Comparison of ENCODE assay signal across 10 mouse cellular contexts in the genomic region with DNA sequence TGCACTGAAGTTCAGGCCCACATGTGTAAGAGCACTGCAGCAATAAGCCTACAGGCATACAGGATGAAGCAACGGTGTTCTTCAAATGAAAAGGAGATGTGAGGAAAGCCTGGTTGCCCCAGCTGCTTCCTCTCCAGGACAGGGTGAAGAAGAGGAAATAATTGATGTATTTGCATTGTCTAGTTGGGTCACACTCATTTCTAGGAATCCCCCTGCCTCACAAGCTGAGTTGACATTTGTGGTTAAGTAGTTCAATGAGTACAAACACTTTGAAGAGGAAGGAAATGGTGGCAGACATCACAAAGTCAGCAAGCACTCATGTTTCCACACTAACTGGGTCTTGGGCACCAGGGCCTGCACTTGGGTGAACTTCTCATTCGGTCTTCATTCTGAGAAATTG.
A peak's percentile ranks its signal among the peaks of the same experiment; 100 is the strongest.
DNase-seq lines count a peak whose midpoint lies in the region; ATAC-seq and TF ChIP-seq lines count a peak whose summit lies in the region.
"Had no signal": no experiment of that assay in that cellular context is flagged by ENCODE, and none has a peak within 500 bp of the region (broad histone marks: within the 10 kb centered on the region; RNA-seq: fewer than 3 reads in every experiment).

No protein-coding gene starts in this region.

- peak; percentile 90 for TF ChIP-seq EP300 in CH12.LX (IDR thresholded peaks at IDR 0.05; ENCODE audit: low read length)

- no peak for ATAC-seq in hindbrain, embryonic 16.5 days
- ATAC-seq: intestine, embryonic 16.5 days had no signal

- no peak overlapping the region; the same call in 1 of the 2 replicates for H3K4me2 ChIP-seq in CH12.LX (ENCODE audit: insufficient read depth, low read depth, poor library complexity, severe bottlenecking)
- H3K4me2 ChIP-seq in hindbrain, embryonic 16.5 days (ENCODE audit: low read length) = no peak overlapping the region

- 0 out of 2 replicates have a peak, but pooled peaks have one; percentile 15 for TF ChIP-seq POLR2A in CH12.LX (IDR thresholded peaks at IDR 0.05; ENCODE audit: low read depth, low read length)

- in situ Hi-C loops in CH12.LX (cut with MboI; ENCODE audit: low pct_ligation_motif_present, low pct_unique_long_range_greater_than_20kb, low sequenced_read_pairs) = no loop called here

- peak; percentile 96 for DNase-seq in heart, adult 11 months
- no peak for DNase-seq in heart, embryonic 10.5 days (ENCODE audit: low spot score)
- peak; percentile 86 for DNase-seq in CH12.LX (ENCODE audit: extremely low read depth)
- DNase-seq in lung, postnatal 10 days = peak; percentile 7
- DNase-seq in spleen, postnatal 36 days (ENCODE audit: low spot score in 2 of 2) = peak; percentile 73 to 81
- DNase-seq in neural tube, embryonic 10.5 days (ENCODE audit: extremely low spot score, low spot score) = no peak
- DNase-seq in right cerebral cortex, postnatal 14 days = no peak
- DNase-seq: layer of hippocampus, postnatal 36 days had no signal

- dilution Hi-C loops in CH12.LX (cut with MboI; ENCODE audit: extremely low pct_ligation_motif_present, extremely low pct_unique_long_range_greater_than_20kb, low sequenced_read_pairs) = no loop called here

- H3K9ac ChIP-seq in CH12.LX (ENCODE audit: insufficient read depth, low read depth) = no peak overlapping the region
- H3K9ac ChIP-seq in hindbrain, embryonic 16.5 days (ENCODE audit: low read depth, low read length) = no peak overlapping the region

- H3K79me2 ChIP-seq in CH12.LX (replicated peaks; ENCODE audit: control insufficient read depth, extremely low read depth, insufficient read depth, poor library complexity, severe bottlenecking) = no peaks in the 10 kb centered on the region

- no peaks in the 10 kb centered on the region for H3K36me3 ChIP-seq in heart, embryonic 10.5 days
- H3K36me3 ChIP-seq in CH12.LX (replicated peaks in 1 of 2; ENCODE audit: control insufficient read depth in 1 of 2, insufficient read depth in 1 of 2, low read length in 1 of 2) = no peaks in the 10 kb centered on the region
- H3K36me3 ChIP-seq in hindbrain, embryonic 16.5 days (ENCODE audit: control insufficient read depth, insufficient read depth, low read length) = no peaks in the 10 kb centered on the region

- H3K27me3 ChIP-seq in heart, embryonic 10.5 days (ENCODE audit: insufficient read depth, poor library complexity, severe bottlenecking) = no peaks in the 10 kb centered on the region
- H3K27me3 ChIP-seq in CH12.LX (replicated peaks) = no peaks in the 10 kb centered on the region
- H3K27me3 ChIP-seq in hindbrain, embryonic 16.5 days (replicated peaks; ENCODE audit: control insufficient read depth, insufficient read depth, low read length) = no peaks in the 10 kb centered on the region

- no peaks in the 10 kb centered on the region for H3K9me3 ChIP-seq in heart, embryonic 10.5 days
- no peaks in the 10 kb centered on the region for H3K9me3 ChIP-seq in CH12.LX (replicated peaks; ENCODE audit: low read length)
- H3K9me3 ChIP-seq in hindbrain, embryonic 16.5 days (ENCODE audit: control insufficient read depth, low read length) = no peaks in the 10 kb centered on the region

- no peaks in the 10 kb centered on the region for H3K4me1 ChIP-seq in heart, embryonic 10.5 days
- peaks cover 10 to 26% of the 10 kb centered on the region in 2 experiments; a peak in 3 of 4 replicates for H3K4me1 ChIP-seq in CH12.LX (ENCODE audit: control insufficient read depth in 1 of 2, insufficient read depth in 2 of 2)
- H3K4me1 ChIP-seq in hindbrain, embryonic 16.5 days (ENCODE audit: control insufficient read depth, insufficient read depth, low read depth, low read length) = no peaks in the 10 kb centered on the region

- TF ChIP-seq RAD21 in CH12.LX (IDR thresholded peaks at IDR 0.05; ENCODE audit: low read depth, low read length) = no peak; the same call in 1 of the 2 replicates

- H3K4me3 ChIP-seq in heart, embryonic 10.5 days = no peak overlapping the region
- no peak overlapping the region for H3K4me3 ChIP-seq in CH12.LX (replicated peaks in 1 of 3; ENCODE audit: low read depth in 2 of 3, low read length in 2 of 3, poor library complexity in 1 of 3)
- no peak overlapping the region for H3K4me3 ChIP-seq in hindbrain, embryonic 16.5 days (ENCODE audit: low read length)

- TF ChIP-seq CTCF in CH12.LX (conservative IDR thresholded peaks at IDR 0.05 in 1 of 2, IDR thresholded peaks at IDR 0.05 in 1 of 2; ENCODE audit: low read depth in 2 of 2, low read length in 2 of 2) = no peak

- 67% methylated on average over 2 of the region's 2 CpGs for WGBS in heart, embryonic 10.5 days
- WGBS in hindbrain, embryonic 16.5 days = 84% methylated on average over 2 of the region's 2 CpGs

- H3K27ac ChIP-seq in heart, embryonic 10.5 days = no peak overlapping the region
- H3K27ac ChIP-seq in CH12.LX (ENCODE audit: insufficient read depth, low read depth) = peak overlapping the region; percentile 10; the same call in 1 of the 2 replicates
- no peak overlapping the region for H3K27ac ChIP-seq in hindbrain, embryonic 16.5 days (ENCODE audit: low read depth, low read length)

TF ChIP-seq in CH12.LX, 34 proteins besides CTCF, POLR2A, EP300 and RAD21:
- TF ChIP-seq ELF1 (IDR thresholded peaks at IDR 0.05; ENCODE audit: low read depth, low read length) = 0 out of 2 replicates have a peak, but pooled peaks have one; percentile 5
- no peak for TF ChIP-seq ZC3H11A (IDR thresholded peaks at IDR 0.05; ENCODE audit: low read depth, low read length)
- peak; percentile 78 for TF ChIP-seq MAFK (IDR thresholded peaks at IDR 0.05; ENCODE audit: insufficient replicate concordance, low read length)
- no peak for TF ChIP-seq NRF1 (IDR thresholded peaks at IDR 0.05; ENCODE audit: low read depth, low read length)
- no peak for TF ChIP-seq PAX5 (IDR thresholded peaks at IDR 0.05; ENCODE audit: low read length)
- TF ChIP-seq ZKSCAN1 (IDR thresholded peaks at IDR 0.05; ENCODE audit: borderline replicate concordance, low read depth, low read length) = no peak
- TF ChIP-seq USF2 (conservative IDR thresholded peaks at IDR 0.05; ENCODE audit: low read depth, low read length) = no peak
- TF ChIP-seq E2F4 (IDR thresholded peaks at IDR 0.05; ENCODE audit: insufficient replicate concordance, low read depth, low read length) = no peak
- TF ChIP-seq NELFE (IDR thresholded peaks at IDR 0.05; ENCODE audit: low read depth, low read length) = no peak
- TF ChIP-seq IRF4 (IDR thresholded peaks at IDR 0.05; ENCODE audit: low read depth, low read length) = peak; percentile 68
- 0 out of 2 replicates have a peak, but pooled peaks have one; percentile 26 for TF ChIP-seq HCFC1 (IDR thresholded peaks at IDR 0.05; ENCODE audit: low read depth, low read length)
- peak; percentile 35; the same call in 1 of the 2 replicates for TF ChIP-seq JUND (conservative IDR thresholded peaks at IDR 0.05; ENCODE audit: low read depth, low read length)
- TF ChIP-seq JUN (IDR thresholded peaks at IDR 0.05; ENCODE audit: insufficient read depth, low read depth, low read length) = no peak
- TF ChIP-seq TBP (conservative IDR thresholded peaks at IDR 0.05; ENCODE audit: low read depth, low read length) = no peak
- TF ChIP-seq ZNF384 (IDR thresholded peaks at IDR 0.05; ENCODE audit: low read depth, low read length) = no peak
- no peak for TF ChIP-seq UBTF (IDR thresholded peaks at IDR 0.05; ENCODE audit: low read depth, low read length)
- TF ChIP-seq SIN3A (IDR thresholded peaks at IDR 0.05; ENCODE audit: low read length) = peak; percentile 36; the same call in 1 of the 2 replicates
- no peak for TF ChIP-seq RCOR1 (conservative IDR thresholded peaks at IDR 0.05; ENCODE audit: low read depth, low read length)
- peak; percentile 44; the same call in 1 of the 2 replicates for TF ChIP-seq MAX (IDR thresholded peaks at IDR 0.05; ENCODE audit: low read length)
- no peak for TF ChIP-seq USF1 (IDR thresholded peaks at IDR 0.05; ENCODE audit: low read depth, low read length)
- TF ChIP-seq ZMIZ1 (IDR thresholded peaks at IDR 0.05; ENCODE audit: low read depth, low read length) = no peak
- no peak for TF ChIP-seq GABPA (IDR thresholded peaks at IDR 0.05; ENCODE audit: insufficient replicate concordance, low read depth, low read length)
- no peak for TF ChIP-seq MXI1 (IDR thresholded peaks at IDR 0.05; ENCODE audit: low read depth, low read length)
- TF ChIP-seq CHD2 (IDR thresholded peaks at IDR 0.05; ENCODE audit: low read length) = peak; percentile 49; the same call in 1 of the 2 replicates
- no peak; the same call in 1 of the 2 replicates for TF ChIP-seq SMC3 (IDR thresholded peaks at IDR 0.05; ENCODE audit: low read depth, low read length)
- TF ChIP-seq POLR2AphosphoS2 (IDR thresholded peaks at IDR 0.05; ENCODE audit: low read depth, low read length) = no peak
- peak; percentile 75 for TF ChIP-seq BHLHE40 (IDR thresholded peaks at IDR 0.05; ENCODE audit: low read depth, low read length)
- peak; percentile 60; the same call in 1 of the 2 replicates for TF ChIP-seq TCF12 (IDR thresholded peaks at IDR 0.05; ENCODE audit: low read depth, low read length)
- TF ChIP-seq MAZ (IDR thresholded peaks at IDR 0.05; ENCODE audit: low read depth, low read length) = no peak
- TF ChIP-seq MYC (IDR thresholded peaks at IDR 0.05; ENCODE audit: low read depth, low read length) = no peak
- TF ChIP-seq MEF2A (IDR thresholded peaks at IDR 0.05; ENCODE audit: borderline replicate concordance, low read depth, low read length) = no peak
- TF ChIP-seq CHD1 (IDR thresholded peaks at IDR 0.05; ENCODE audit: low read depth, low read length) = no peak
- TF ChIP-seq KAT2A (IDR thresholded peaks at IDR 0.05; ENCODE audit: insufficient replicate concordance, low read length) = no peak
- peak; percentile 95 for TF ChIP-seq ETS1 (conservative IDR thresholded peaks at IDR 0.05; ENCODE audit: low read depth, low read length)

Comparison
In these comparisons a context has a peak if more than half of its experiments do, and no peak if none do; other contexts are left out.
1. DNase-seq: peak in heart, adult 11 months (single experiment), CH12.LX (single experiment), lung, postnatal 10 days (single experiment) and spleen, postnatal 36 days (2 of 2); none in heart, embryonic 10.5 days (single experiment), neural tube, embryonic 10.5 days (single experiment) and right cerebral cortex, postnatal 14 days (single experiment).